Mouse (Mus musculus) liver, embryonic 14 days (tissue): ENCODE results near the gene Fgf7. TPM values are rescaled to one million over a fixed set of nuclear protein-coding genes. Genes with fewer than 3 reads are reported as not detected.

Source experiments
- polyA plus RNA-seq: library from polyadenylated mRNA; depleted of rRNA; stranded (reverse); fragments of >200 nt; gene quantifications from 2 replicates; pipeline ENCODE4 v1.2.3, GENCODE M21; 2012; rRNA removed

The Fgf7 gene
- 0.03 and 0.08 TPM in 2 replicates for polyA plus RNA-seq

GRCm38 (mm10) chr2:126034379-126035005 lies at the start of gene Fgf7:
Gene Fgf7, plus strand, starts transcription at chr2:126034658.

Other genes starting within 250 kb of the Fgf7 start
- gene Galk2, start 175.5 kb upstream of the Fgf7 start, polyA plus RNA-seq, result 5.5 and 7.3 TPM in 2 replicates
- gene Cops2, start 175.5 kb upstream of the Fgf7 start, polyA plus RNA-seq, result 56.0 and 68.3 TPM in 2 replicates
- not detected in 2 replicates for gene Fam227b, start 117.3 kb downstream of the Fgf7 start, polyA plus RNA-seq
- gene Dtwd1, start 117.5 kb downstream of the Fgf7 start, polyA plus RNA-seq, result 12.8 and 14.6 TPM in 2 replicates
- not detected in 2 replicates for gene Gm17555, start 180.4 kb downstream of the Fgf7 start, polyA plus RNA-seq